Mouse (Mus musculus) CD4-positive, CD25-positive, alpha-beta regulatory T cell, adult 4 months (primary cell): ENCODE measurements around the gene Gm5788. TPM values are rescaled to one million over a fixed set of nuclear protein-coding genes. Genes with fewer than 3 reads are reported as not detected.
"Not testable (repeated sequence)": the region's sequence is repeated elsewhere in the genome, so short reads cannot be mapped to it uniquely, and the experiment has no call there.

Experiments used
- ATAC-seq: one replicate; pipeline ENCODE4 v1.8.0; 2017
- polyA plus RNA-seq, 2 experiments: library from polyadenylated mRNA; unstranded; fragments of 100-300 nt; shearing (Covaris generic); gene quantifications; one replicate each; pipeline ENCODE4 v1.2.1; 2017

Gm5788 gene
- not detected for polyA plus RNA-seq

DNA sequence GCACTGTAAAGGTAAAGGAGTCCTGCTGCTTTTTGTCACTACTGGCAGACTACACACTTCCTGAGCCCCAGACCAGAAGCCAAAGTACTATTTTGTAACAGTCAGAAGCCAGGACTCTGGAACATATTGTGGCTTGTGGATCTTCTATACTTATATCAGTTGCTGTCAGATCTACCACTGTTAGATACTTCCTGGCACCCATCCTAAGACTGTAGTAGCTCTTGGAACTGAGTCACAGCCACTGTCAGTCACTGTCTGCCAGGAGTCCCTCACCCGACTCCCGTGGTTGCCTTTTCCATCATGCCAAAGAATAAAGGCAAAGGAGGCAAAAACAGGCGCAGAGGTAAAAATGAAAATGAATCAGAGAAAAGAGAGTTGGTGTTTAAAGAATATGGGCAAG lies at the start of gene Gm5788:
Gm5788 (plus strand) TSS at position 301 of the 400 bp plus-strand sequence.
- ATAC-seq: not testable (repeated sequence)

DNA sequence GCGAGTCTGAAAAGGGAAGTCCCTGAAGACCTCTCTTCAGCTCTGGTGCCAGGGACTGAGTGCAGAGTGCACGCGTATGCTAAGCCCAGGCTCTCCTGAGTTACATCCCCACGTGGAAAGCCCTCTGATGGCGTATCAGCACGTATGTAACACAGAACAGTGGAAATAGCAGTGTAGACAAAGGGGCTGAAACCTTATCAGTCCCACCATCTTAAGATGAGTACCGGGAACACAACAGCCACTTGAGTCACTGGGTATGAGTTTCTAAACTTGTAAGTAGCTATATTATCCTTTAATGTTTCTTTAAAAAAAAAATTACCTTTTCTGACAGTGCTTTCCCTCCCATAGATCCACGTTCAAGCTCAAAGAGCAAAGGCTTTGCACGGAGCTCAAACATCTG lies 45.1 kb upstream of the Gm5788 start:
- no peak for ATAC-seq

DNA sequence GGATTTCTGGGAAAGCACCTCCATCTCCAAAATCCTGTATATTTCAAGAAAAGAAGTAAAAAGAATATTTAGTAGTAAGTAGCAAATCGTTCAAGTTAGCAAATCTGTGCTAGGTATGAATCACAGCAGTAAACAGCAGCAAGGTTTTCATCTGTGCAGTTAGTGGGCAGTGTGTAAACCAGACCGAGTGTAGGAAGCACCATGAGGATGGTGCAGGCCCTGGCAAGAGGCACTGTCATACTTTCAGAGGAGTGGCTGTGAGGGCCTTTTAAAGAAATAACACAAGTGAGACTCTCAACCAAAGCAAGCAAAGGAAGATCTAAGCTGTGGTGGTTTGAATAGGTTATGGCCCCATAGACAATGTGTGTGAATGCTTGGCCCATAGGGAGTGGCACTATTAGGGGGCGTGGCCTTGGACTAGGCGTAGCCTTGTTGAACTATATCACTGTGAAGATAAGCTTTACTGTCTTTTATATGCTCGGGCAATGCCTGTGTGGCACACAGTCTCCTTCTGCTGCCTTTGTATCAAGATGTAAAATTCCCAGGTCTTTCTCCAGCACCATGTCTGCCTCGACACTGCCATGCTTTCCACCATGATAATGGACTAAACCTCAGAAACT lies 29.7 kb upstream of the Gm5788 start:
- ATAC-seq: no peak

DNA sequence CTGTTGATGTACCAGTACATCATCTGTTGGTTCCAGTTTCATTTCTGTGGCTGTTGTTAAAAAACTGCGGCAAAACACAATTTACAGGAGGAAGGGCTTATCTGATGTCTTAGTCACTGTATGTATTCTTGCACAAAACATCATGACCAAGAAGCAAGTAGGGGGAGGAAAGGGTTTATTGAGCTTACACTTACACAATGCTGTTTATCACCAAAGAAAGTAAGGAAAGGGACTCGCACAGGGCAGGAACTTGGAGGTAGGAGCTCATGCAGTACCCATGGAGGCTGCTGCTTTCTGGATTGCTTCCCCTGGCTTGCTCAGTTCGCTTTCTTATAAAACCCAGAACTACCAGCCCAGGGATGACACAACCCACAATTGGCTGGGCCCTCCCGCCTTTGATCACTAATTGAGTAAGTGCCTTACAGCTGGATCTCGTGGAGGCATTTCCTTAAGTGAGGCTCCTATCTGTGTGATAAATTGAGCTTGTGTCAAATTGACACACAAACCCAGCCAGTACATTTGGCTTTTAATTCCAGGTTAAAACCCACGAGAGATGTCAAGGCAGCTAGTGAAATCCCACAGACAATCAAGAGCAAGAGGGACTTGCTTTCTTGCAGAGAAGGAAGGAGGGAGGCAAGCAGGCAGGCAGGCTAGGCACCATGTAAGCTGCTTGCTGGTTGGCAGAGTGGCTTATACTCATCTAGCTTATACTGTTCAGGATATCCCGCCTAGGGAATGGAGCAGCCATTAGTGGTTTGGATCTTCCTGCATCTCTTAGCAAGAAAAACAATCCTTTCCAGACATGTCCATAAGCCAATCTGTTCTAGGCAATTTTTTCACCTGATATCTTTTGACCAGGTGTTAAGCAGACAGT lies 24.0 kb upstream of the Gm5788 start:
- peak; percentile 29 for ATAC-seq

DNA sequence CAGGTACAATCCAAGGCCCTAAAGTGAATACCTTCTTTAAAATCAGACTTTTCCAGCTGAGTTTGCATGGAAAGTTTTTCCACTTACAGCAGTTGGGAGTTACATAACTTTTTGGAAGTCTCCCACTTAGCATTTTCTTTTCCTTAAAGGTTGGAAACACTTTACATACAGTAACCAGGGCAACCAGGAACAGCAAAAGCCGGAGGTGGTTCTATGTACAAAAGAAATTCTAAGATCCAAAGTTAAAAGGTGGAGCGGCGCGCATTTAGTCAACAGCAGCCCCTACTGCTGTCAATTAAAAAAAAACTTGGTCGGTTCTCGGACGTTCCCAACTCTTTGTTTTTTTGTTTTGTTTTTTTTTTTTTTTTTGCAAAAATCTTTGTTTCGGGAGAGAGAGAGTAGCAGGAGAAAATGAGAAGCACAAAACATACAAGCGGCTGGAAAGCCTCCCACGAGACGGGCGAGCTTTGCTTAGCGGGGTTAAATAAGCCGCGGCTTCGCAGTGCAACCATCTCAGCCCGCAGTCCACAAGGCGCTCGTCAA lies 23.0 kb upstream of the Gm5788 start:
- ATAC-seq: no peak

DNA sequence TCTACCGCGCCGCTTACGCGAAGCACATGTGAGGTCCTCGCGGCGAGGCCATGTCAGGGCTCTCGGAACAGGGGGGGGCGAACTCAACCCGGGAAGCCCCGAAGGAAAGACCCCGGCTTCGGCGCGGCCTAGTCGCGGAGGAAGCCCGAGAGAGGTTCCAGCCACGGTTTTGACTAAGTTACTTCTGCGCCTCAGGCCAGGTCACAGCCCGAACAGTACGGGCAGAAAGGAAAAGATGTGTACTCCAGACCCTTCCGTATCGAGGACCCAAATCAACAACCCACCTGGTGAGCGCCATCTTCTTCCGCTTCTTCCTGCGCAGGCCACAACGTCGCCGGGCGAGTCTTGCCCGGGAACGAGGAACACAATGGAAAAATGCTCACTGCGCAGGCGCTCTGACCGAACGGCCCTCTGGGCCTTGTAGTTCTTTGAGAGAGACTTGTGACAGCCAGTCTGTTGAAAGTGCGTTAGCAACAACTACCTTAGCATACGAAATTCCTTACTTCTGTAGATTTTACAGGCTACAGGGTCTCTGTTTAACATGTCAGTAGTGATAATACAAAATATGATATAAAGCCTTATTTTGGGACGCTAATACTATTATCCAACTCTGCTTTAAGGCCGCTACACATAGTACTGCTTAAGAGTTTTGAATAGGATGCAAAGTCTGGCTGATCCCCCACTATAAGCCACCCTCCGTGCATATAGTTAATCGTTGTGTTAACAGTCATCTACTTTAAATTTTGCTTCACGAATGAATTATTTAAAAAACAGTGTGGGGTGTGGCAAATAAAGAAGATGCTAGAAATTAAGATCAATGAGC lies 22.3 kb upstream of the Gm5788 start, which contains the start of gene Snw1:
Snw1 (minus strand) TSS at position 311 of the 823 bp plus-strand sequence.
- ATAC-seq: peak; percentile 95

DNA sequence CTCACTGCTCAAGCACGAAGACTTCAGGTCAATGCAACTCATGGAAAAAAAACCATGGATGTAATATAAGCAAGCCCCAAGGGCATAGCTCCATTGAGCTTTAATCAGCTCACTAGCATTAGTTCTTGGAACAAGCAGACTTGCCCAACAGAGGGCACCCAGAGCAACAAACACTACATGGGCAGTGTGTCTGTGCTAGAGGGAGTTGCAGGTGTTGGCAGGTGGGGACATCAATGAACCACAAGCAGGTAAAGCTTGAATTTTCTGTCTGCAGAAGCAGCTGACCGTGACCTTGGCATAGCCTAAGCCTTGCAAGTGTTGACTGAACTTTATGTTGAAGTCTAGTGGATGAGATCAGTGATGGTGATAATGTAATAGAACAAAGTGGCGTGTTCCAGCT lies 19.8 kb upstream of the Gm5788 start:
- ATAC-seq: no peak

DNA sequence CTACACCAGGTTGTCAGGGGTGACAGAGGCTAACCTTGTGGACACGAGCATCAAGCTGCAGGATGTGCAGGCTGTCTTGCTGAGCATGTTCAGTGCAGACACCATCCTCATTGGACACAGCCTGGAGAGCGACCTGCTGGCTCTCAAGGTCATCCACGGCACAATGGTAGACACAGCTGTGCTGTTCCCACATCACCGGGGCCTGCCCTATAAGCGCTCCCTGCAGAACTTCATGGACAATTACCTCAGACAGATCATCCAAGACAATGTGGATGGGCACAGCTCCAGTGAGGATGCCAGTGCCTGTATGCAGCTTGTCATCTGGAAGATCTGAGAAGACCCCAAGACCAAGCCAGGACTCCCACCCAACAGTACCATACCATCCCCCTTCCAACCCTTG lies 12.0 kb upstream of the Gm5788 start:
- not testable (repeated sequence) for ATAC-seq

DNA sequence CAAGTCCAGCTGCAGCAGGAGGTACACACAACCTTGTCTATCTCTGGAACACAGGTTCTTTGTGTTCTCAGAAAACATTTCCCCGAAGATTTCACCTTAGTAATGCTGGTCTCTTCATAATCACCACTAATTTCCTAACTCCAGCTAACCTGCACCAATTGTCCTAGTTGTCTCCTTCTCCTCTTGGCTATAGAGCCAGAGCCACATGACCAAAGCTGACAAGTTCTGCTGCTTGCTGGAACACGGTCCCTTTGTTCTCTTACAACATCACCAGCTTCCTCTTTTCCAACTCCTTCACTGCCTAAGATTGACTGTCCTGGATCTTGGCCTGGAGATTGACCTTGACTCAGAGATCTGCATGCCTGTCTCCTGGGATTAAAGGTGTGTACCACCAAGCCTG lies 5.8 kb upstream of the Gm5788 start:
- ATAC-seq: not testable (repeated sequence)

DNA sequence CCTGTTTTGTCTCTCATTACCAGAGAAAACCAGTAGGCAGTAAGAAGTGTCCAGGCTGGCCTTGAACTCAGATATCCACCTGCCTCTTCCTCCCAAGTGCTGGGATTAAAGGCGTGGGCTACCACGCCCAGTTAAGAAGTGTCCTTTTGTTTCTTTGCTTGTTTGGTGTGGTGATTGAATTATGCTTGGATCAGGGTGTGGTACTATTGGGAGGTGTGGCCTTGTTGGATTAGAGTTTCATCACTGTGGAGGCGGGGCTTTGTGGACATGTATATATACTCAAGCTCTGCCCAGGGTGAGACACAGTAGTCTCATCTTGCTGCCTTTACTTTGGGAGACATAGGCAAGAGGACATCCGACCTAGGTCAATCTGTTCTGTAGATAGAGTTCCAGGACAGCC lies 19.5 kb downstream of the Gm5788 start, which contains the start of gene Gm8300:
Gm8300 (plus strand) TSS at position 301 of the 400 bp plus-strand sequence.
- ATAC-seq: not testable (repeated sequence)

DNA sequence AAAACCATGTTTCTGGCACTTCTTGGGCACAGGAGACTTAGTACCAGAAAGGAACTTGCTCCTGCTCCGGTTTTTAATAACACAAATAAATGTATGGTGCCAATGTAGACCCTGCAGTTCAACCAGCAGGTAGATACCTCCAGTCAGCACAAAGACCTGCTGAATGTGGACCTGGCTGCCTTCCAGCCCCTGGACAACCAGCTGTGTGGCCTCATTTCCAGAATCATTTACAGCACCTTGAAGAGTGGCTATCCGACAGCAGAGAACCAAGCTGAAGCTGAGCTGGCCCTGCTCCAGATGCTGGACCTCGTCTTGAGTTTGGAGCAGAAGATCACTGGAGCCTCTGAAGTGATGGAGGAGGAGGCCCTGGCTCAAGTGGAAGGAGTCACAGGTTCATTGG lies 25.1 kb downstream of the Gm5788 start:
- not testable (repeated sequence) for ATAC-seq

DNA sequence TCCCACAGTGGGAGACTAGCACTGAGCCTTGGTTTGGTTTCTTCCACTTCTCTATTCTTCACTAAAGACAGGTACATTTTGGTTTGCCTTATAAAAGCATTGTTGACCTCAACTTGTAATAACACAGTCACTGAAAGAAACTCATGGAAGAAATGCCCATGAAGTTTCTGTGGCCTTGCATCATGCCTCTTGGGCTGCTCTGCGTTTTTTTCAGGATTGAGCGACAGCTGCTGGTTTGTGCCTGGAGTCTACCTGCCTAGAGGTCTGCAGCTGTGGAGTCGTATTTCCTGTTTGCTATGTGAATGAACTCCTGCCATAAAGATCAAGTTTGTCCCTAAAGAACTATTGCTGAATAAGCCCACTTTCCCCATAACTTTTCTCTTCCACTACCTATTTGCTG lies 49.4 kb downstream of the Gm5788 start:
- no peak for ATAC-seq

Other genes starting within 250 kb of the Gm5788 start
- gene Vipas39, start 228.5 kb upstream of the Gm5788 start, polyA plus RNA-seq: 10 to 100 TPM; 42.1 to 55.2 TPM
- 100 to 1,000 TPM; 146 to 154 TPM for gene Ahsa1, start 228.2 kb upstream of the Gm5788 start, polyA plus RNA-seq
- not detected for gene Ism2, start 195.0 kb upstream of the Gm5788 start, polyA plus RNA-seq
- 10 to 100 TPM; 56.8 to 71.9 TPM for gene Sptlc2, start 106.4 kb upstream of the Gm5788 start, polyA plus RNA-seq
- 100 to 1,000 TPM in 1 of 2 experiments, 10 to 100 TPM in 1; 63.8 to 113 TPM for gene Slirp, start 50.8 kb upstream of the Gm5788 start, polyA plus RNA-seq
- gene Alkbh1, start 50.7 kb upstream of the Gm5788 start, polyA plus RNA-seq: 10 to 100 TPM; 63.6 to 82.0 TPM
- 100 to 1,000 TPM; 245 TPM for gene Snw1, start 22.4 kb upstream of the Gm5788 start, polyA plus RNA-seq
- not detected for gene Gm8300, start 19.6 kb downstream of the Gm5788 start, polyA plus RNA-seq
- not detected for gene Oog1, start 108.0 kb downstream of the Gm5788 start, polyA plus RNA-seq
- not detected for gene Gm4027, start 124.1 kb downstream of the Gm5788 start, polyA plus RNA-seq
- gene Gm16381, start 149.9 kb downstream of the Gm5788 start, polyA plus RNA-seq: not detected